Mouse (Mus musculus) brain, embryonic 14.5 days (tissue): Measurements from ENCODE around the gene Atrnl1.

Source experiments
- CTCF ChIP-seq: fragments of 200-500 bp; IDR thresholded peaks from 2 replicates; pipeline ENCODE4 v1.5.1; 2012; ENCODE audit warnings: inconsistent platforms, mild to moderate bottlenecking, moderate library complexity, borderline replicate concordance; ENCODE audit not compliant: insufficient read depth, insufficient read length; ENCODE audit errors: extremely low read depth
- POLR2A ChIP-seq: fragments of 200-500 bp; IDR thresholded peaks from 2 replicates; pipeline ENCODE4 v1.6.1; 2012; ENCODE audit warnings: mild to moderate bottlenecking, inconsistent platforms, borderline replicate concordance; ENCODE audit not compliant: poor library complexity, insufficient read depth, insufficient read length, severe bottlenecking; ENCODE audit errors: extremely low read depth

DNA sequence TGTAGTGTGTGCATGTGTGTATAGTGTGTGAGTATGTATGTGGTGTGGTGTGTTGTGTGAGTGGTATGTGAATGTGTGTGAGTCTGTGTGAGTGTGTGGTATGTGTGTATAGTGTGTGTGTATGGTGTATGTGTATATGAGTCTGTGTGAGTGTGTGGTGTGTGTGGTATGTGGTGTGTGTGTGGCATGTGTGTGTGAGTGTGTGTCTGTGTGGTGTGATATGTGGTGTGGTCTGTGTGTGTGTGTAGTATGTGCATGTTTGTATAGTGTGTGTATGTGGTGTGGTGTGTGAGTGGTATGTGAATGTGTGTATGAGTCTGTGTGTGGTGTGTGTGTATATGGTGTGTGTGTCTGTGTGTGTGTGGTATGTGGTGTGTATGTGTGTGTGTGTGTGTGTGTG lies 37.4 kb upstream of the Atrnl1 start:
- TF ChIP-seq CTCF (no peak), POLR2A (no peak)
